Mouse (Mus musculus) kidney, embryonic 14.5 days (tissue): ENCODE results near the gene H3f3b. TPM values are rescaled to one million over a fixed set of nuclear protein-coding genes. Genes with fewer than 3 reads are reported as not detected.

ENCODE experiments used
- ATAC-seq: fragments of 200-750 bp; cut with Nextera tagmentation; 2 replicates; pipeline ENCODE4 v1.8.0; 2017; ENCODE audit warnings: moderate number of reproducible peaks, mild to moderate bottlenecking, moderate TSS enrichment, moderate library complexity; ENCODE audit not compliant: low FRiP score, low TSS enrichment
- H3K27ac ChIP-seq: fragments of 300-500 bp; sonication (generic); 2 replicates; pipeline ENCODE4 v1.5.1; 2014; ENCODE audit warnings: low read depth, mild to moderate bottlenecking, low read length, moderate library complexity, mixed read lengths
- H3K27me3 ChIP-seq: fragments of 300-500 bp; sonication (generic); 2 replicates; pipeline ENCODE4 v1.6.1; 2014; ENCODE audit warnings: mild to moderate bottlenecking, low read length; ENCODE audit not compliant: control insufficient read depth, insufficient read depth
- H3K36me3 ChIP-seq: fragments of 300-500 bp; sonication (generic); 2 replicates; pipeline ENCODE4 v1.6.1; 2014; ENCODE audit warnings: low read length, mixed read lengths; ENCODE audit not compliant: control insufficient read depth, insufficient read depth
- H3K4me1 ChIP-seq: fragments of 300-500 bp; sonication (generic); 2 replicates; pipeline ENCODE4 v1.6.1; 2014; ENCODE audit warnings: low read length, mixed read lengths; ENCODE audit not compliant: control insufficient read depth, insufficient read depth
- H3K4me2 ChIP-seq: fragments of 300-500 bp; sonication (generic); replicated peaks from 2 replicates; pipeline ENCODE4 v1.6.1; 2014; ENCODE audit warnings: low read depth, mild to moderate bottlenecking, low read length
- H3K4me3 ChIP-seq: fragments of 300-500 bp; sonication (generic); 2 replicates; pipeline ENCODE4 v1.5.1; 2014; ENCODE audit warnings: mild to moderate bottlenecking, low read length
- H3K9ac ChIP-seq: fragments of 300-500 bp; sonication (generic); 2 replicates; pipeline ENCODE4 v1.6.1; 2014; ENCODE audit warnings: low read depth, mild to moderate bottlenecking, low read length, moderate library complexity
- H3K9me3 ChIP-seq: fragments of 300-500 bp; sonication (generic); 2 replicates; pipeline ENCODE4 v1.6.1; 2016; ENCODE audit warnings: low read length; ENCODE audit not compliant: control insufficient read depth
- WGBS: fragments of 180-500 bp; shearing (Covaris S2); extraction: QIAGEN DNeasy Blood & Tissue Kit; methylation state at CpG from one replicate; pipeline ENCODE4 v1.1.7; 2014; 5-methylcytosine and 5-hydroxymethylcytosine counted together
- polyA plus RNA-seq: library from polyadenylated mRNA; unstranded; fragments of >200 nt; fragmentation: Nextera tagmentation; extraction: Ambion mirVana; gene quantifications from 2 replicates; pipeline ENCODE4 v1.2.1, GENCODE M21; 2014

The H3f3b gene
- polyA plus RNA-seq, 1 experiment from 2014 or later, result 1,881 TPM

DNA sequence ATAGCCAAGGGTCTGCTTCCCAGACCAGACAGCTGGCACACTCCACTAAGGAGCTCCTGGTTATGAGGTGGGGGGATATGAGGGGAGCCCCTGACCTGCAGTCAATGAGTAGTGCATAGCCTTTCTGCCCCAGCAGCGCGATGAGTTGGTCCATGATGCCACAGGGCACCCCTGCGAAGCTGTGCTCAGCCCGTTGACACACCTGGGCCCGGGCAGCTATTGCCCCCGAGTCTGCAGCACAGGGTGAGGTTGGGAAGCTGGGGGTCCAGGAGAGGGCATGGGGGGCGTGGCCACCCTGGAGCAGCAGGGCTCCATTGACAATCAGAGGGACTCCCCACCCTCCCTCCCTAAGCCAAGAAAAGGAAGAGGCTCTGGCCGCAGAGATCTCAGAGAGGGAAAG lies 17.6 kb downstream of the H3f3b start:
- Histone ChIP-seq H3K36me3 (peaks cover 33% of the 10 kb centered on the region), H3K9me3 (no peaks in the 10 kb centered on the region), H3K27me3 (no peaks in the 10 kb centered on the region), H3K9ac (no peak overlapping the region), H3K4me1 (peaks cover 18% of the 10 kb centered on the region), H3K4me2 (no peak overlapping the region), H3K4me3 (no peak overlapping the region), H3K27ac (no peak overlapping the region)
- 97% methylated on average over 8 of the region's 8 CpGs for WGBS
- ATAC-seq, result no peak

DNA sequence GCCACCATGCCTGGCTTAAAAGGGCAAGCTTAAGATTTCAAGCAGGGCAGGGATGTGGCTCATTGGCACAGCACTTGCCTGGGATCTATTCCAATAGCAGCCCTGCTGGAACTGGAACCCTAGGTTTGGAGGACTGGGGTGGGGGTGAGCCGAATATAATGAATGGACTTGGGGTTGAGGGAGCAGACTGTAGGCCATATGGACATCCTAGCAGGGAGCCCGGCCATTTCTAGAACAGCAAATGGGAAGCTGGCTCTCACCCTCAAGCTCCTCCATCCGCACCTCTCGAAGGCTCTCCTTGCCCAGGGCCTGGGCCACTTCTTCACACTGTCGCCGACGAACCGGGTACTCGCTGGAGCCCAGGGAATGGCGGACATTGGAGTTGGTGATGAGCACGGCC lies 18.1 kb downstream of the H3f3b start:
- Histone ChIP-seq H3K27me3 (no peaks in the 10 kb centered on the region), H3K4me1 (peaks cover 23% of the 10 kb centered on the region)

GRCm38 (mm10) chr11:116008832-116009375 lies 18.9 kb downstream of the H3f3b start:
- H3K9me3 ChIP-seq, result no peaks in the 10 kb centered on the region
- WGBS, result 92% methylated on average over 13 of the region's 13 CpGs
- ATAC-seq, result no peak
- H3K27me3 ChIP-seq, result no peaks in the 10 kb centered on the region
- peaks cover 28% of the 10 kb centered on the region for H3K4me1 ChIP-seq
- no peak overlapping the region for H3K4me3 ChIP-seq
- no peak overlapping the region for H3K4me2 ChIP-seq
- no peak overlapping the region for H3K27ac ChIP-seq
- H3K36me3 ChIP-seq, result peaks cover 33% of the 10 kb centered on the region
- no peak overlapping the region for H3K9ac ChIP-seq

More for the DNA sequence above, 18.1 kb downstream of the H3f3b start:
- no peak for ATAC-seq
- 94% methylated on average over 11 of the region's 11 CpGs for WGBS
- Histone ChIP-seq H3K4me3 (no peak overlapping the region), H3K9me3 (no peaks in the 10 kb centered on the region), H3K36me3 (peaks cover 33% of the 10 kb centered on the region), H3K4me2 (no peak overlapping the region), H3K27ac (no peak overlapping the region), H3K9ac (no peak overlapping the region)

DNA sequence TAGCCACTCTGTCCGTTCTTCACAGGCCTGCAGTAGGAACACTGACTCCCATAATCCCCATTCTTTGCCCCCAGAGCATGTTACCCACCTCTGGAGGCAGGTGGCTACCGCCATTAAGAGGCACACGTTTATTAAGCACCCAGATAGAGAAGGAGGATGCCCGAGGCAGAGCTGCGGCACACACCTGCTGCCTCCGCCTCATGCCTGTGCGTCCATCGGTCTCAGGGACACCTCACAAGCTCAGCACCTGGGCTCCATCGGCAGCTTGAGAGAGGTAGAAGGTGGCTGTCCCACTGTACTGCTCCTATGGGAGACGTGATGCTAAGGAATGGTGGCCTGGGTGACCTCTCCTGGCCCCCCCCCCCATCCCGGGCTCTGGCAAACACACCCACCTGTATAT lies 19.4 kb downstream of the H3f3b start:
- WGBS, result 91% methylated on average over 11 of the region's 11 CpGs
- Histone ChIP-seq H3K36me3 (peaks cover 33% of the 10 kb centered on the region), H3K4me2 (no peak overlapping the region), H3K4me3 (no peak overlapping the region), H3K9me3 (no peaks in the 10 kb centered on the region), H3K27ac (no peak overlapping the region), H3K9ac (no peak overlapping the region), H3K4me1 (peaks cover 28% of the 10 kb centered on the region), H3K27me3 (no peaks in the 10 kb centered on the region)
- ATAC-seq, result no peak

DNA sequence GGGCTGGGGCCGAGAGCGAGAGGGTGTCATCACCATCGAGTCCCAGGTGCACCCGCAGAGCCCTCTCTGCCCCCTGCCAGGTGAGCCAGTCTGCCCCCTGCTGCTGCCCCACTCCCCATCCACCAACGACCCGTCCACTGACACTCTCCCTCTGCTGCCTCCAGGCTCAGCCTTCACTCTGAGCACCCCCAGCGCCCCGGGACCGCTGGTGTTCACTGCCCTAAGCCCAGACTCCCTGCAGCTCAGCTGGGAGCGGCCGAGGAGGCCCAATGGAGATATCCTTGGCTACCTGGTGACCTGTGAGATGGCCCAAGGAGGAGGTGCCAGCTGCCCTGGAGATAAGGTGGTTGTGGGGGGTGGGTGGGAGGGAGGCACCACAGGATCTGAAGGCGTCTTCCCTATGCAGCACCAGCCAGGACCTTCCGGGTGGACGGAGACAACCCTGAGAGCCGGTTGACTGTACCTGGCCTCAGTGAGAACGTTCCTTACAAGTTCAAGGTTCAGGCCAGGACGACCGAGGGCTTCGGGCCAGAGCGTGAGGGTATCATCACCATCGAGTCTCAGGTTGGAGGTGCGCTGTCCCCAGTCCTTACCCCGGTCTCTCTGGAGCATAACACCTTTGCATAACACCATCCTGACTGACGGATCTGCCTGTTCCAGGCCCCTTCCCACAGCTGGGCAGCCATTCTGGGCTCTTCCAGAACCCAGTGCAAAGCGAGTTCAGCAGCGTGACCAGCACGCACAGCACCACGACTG lies 20.5 kb downstream of the H3f3b start:
- Histone ChIP-seq H3K27ac (no peak overlapping the region), H3K4me1 (peaks cover 28% of the 10 kb centered on the region), H3K36me3 (peaks cover 33% of the 10 kb centered on the region), H3K9me3 (no peaks in the 10 kb centered on the region), H3K9ac (no peak overlapping the region), H3K4me3 (no peak overlapping the region), H3K27me3 (no peaks in the 10 kb centered on the region), H3K4me2 (no peak overlapping the region)
- ATAC-seq, result no peak
- 87% methylated on average over 28 of the region's 28 CpGs for WGBS

DNA sequence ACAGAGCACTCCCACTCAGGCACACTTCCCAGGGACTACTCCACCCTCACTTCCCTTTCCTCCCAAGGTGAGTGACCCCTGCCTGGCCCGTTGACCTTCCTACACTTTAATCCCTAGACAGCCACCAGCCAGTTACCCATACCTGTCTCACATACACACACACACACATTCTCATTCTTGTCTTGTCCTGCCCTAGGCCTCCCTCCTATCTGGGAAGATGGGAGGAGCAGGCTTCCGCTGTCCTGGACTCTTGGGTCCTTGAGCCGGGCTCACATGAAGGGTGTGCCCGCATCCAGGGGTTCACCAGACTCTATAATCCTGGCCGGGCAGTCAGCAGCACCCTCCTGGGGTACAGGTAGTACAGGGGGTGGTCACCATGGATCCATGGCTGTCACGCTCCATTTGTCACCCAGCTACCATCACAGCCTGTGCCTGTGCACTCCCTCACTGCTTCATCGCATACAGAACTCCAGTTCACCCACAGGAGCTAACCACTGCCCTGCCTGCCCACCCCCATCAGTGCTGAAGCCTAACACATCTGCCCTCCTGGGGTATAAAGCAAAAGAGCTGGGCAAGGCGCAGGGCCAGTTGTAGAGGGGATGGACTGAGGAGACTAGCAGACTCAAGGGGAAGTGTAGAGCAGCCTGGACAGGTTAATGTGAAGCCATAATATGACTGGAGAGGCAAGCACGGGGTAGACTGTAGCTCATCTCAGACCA lies 21.9 kb downstream of the H3f3b start:
- Histone ChIP-seq H3K4me2 (peak overlapping the region; percentile 73), H3K9me3 (no peaks in the 10 kb centered on the region), H3K9ac (peak overlapping the region; percentile 61; the same call in 1 of the 2 replicates), H3K27ac (no peak overlapping the region), H3K4me1 (peaks cover 22% of the 10 kb centered on the region), H3K4me3 (peak overlapping the region; percentile 38; the same call in 1 of the 2 replicates), H3K36me3 (peaks cover 33% of the 10 kb centered on the region), H3K27me3 (no peaks in the 10 kb centered on the region)
- 60% methylated on average over 9 of the region's 9 CpGs for WGBS
- peak; percentile 30 for ATAC-seq

- no peaks in the 10 kb centered on the region for H3K27me3 ChIP-seq
- peaks cover 27% of the 10 kb centered on the region for H3K36me3 ChIP-seq
- H3K4me3 ChIP-seq, result peak overlapping the region; percentile 38
- peak overlapping the region; percentile 65 for H3K27ac ChIP-seq
- 4% methylated on average over 53 of the region's 54 CpGs for WGBS
- peaks cover 22% of the 10 kb centered on the region for H3K4me1 ChIP-seq
- H3K9ac ChIP-seq, result peak overlapping the region; percentile 61
- H3K4me2 ChIP-seq, result peak overlapping the region; percentile 73
- H3K9me3 ChIP-seq, result no peaks in the 10 kb centered on the region
- peak; percentile 65 for ATAC-seq
These were observed 22.7 kb downstream of the H3f3b start for GRCm38 (mm10) chr11:116004840-116005700.

- H3K9ac ChIP-seq, result peak overlapping the region; percentile 61
- H3K4me1 ChIP-seq, result peaks cover 22% of the 10 kb centered on the region
- H3K9me3 ChIP-seq, result no peaks in the 10 kb centered on the region
- H3K4me3 ChIP-seq, result peak overlapping the region; percentile 38
- peak overlapping the region; percentile 65 for H3K27ac ChIP-seq
- peaks cover 20% of the 10 kb centered on the region for H3K36me3 ChIP-seq
- peak overlapping the region; percentile 73 for H3K4me2 ChIP-seq
- WGBS, result 33% methylated on average over 8 of the region's 8 CpGs
- no peaks in the 10 kb centered on the region for H3K27me3 ChIP-seq
- ATAC-seq, result no peak
These were observed 23.5 kb downstream of the H3f3b start for GRCm38 (mm10) chr11:116004186-116004823.
